Mouse (Mus musculus) retina, postnatal 7 days (tissue): ENCODE data around the gene Zfp57.

ENCODE experiments used
- DNase-seq: peaks from one replicate; pipeline ENCODE4 v3.0.0-alpha.2; 2012; ENCODE audit warnings: low read depth, low spot score

Zfp57 gene

DNA sequence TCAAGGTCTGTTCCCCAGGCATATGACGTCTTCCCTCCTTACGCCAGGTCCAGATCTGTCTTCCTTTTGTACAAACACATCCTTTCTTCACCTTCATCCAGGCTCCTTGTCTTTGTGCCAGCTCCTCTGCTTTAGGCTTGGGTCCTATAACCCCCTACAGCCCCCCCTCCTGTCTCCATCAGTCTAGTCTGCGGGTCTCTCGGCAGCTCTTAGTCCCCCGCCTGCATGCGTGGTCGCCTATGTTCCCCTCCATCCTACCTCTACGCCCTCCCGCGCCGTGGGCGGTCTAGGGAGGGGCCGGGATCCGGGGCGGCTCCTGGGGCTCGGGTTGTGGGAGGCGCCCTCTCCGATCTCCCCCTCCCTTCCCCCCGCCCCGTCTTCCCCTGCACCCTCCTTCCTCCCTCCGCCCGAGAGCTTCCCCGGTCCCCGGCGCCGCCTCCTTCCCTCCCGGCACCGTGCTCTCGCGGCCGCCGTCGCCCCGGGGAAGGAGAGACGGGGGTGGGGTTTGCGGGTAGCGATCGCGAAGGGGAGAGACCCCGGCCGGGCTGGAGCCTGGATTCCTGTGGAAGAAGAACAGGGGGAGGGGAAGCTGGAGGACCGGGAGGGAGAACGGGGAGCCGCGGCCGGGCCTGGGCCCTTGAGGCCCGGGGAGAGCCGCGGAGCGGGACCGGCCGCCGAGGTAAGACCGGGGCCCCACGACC, 44.8 kb downstream of the Zfp57 start, which contains the start of gene Gabbr1:
Gabbr1 (plus strand) TSS at position 356 of the 701 bp plus-strand sequence.
- DNase-seq, result peak; percentile 64

DNA sequence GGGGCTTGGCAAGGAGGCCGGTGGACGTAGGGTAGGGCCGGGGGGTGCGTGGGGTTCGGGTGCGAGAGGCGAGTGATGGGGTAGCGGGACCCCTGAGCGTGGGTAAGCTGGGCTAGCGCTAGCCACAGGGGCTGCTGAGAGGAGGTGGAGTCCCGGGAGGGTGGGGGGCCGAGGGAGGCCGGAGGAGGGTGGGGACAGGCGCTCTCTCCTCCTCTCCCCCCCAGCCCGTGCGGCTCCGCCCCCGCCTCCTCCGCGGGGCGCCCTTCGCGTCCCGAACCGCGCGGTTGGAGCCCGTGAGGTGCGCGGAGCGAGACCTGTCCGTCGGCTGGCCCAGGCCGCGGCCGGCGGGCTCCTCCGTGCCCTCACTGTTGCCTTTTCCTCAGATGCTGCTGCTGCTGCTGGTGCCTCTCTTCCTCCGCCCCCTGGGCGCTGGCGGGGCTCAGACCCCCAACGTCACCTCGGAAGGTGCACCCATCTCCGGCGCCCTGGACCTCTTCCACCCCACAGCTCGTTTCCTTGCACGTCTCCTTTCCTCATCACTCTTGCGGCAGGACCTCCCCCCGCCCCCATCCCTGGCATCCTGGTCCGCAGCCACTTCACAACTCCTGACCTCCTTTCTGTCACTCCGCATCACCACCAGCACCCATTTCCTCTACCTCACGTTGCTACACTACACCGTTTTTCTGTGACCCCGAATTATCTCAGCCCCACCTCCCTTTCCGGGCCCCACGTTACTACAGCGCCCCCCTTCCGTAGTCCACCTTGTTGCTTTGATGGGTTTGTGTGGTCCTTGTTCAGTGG, 45.5 kb downstream of the Zfp57 start:
- DNase-seq, result peak; percentile 14

DNA sequence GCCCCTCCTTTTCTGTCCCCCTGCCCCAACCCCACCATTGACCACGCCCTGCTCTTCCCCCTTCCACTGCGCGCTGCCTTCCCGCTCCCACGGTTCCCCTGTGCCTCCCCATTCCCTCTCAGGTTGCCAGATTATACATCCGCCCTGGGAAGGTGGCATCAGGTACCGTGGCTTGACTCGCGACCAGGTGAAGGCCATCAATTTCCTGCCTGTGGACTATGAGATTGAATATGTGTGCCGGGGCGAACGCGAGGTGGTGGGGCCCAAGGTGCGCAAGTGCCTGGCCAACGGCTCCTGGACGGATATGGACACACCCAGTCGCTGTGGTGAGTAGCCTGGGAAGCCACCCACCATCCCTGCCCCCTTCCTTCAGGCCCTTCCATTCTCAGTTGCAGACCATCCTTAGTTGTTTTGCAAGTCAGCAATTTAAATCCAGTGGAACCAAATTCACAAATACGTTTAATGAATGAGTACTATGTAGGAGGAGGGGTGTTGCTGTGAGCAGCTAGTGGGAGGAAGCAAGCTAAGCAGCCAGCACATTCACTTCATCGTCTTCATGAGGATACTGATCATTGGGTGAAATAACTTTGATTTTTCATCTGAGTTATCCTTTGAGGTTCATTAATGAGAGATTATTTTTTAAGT, 46.5 kb downstream of the Zfp57 start:
- DNase-seq, result no peak

DNA sequence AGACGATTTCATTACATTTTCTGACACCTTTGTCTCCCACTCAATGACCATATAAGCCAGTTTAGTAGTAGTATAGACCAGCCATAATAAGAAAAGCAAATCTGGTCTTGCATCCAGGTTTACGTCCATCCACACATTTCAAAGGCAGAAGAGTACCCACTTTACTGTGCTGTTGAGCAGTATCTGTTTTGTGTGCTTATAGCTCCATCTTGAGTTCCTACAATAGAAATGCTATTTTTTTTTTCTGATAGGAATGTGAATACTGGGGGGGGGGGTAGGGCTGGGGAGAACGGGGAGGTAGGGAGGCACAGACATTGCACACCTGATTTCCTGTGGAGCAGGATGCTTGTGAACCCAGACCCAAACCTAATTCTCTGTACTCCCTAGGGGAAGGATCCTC, 47.0 kb downstream of the Zfp57 start:
- peak; percentile 20 for DNase-seq

DNA sequence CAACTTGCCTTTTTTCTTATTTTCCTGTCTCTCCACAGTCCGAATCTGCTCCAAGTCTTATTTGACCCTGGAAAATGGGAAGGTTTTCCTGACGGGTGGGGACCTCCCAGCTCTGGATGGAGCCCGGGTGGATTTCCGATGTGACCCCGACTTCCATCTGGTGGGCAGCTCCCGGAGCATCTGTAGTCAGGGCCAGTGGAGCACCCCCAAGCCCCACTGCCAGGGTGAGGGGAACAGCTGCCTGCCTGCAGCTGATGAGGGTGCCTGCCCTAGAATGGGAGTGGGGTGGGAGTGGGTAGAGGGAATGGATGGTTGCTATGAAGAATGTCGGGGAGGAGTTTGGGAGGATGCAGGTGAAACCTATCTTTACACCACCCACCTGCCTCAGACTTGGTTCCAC, 47.4 kb downstream of the Zfp57 start:
- DNase-seq, result no peak

DNA sequence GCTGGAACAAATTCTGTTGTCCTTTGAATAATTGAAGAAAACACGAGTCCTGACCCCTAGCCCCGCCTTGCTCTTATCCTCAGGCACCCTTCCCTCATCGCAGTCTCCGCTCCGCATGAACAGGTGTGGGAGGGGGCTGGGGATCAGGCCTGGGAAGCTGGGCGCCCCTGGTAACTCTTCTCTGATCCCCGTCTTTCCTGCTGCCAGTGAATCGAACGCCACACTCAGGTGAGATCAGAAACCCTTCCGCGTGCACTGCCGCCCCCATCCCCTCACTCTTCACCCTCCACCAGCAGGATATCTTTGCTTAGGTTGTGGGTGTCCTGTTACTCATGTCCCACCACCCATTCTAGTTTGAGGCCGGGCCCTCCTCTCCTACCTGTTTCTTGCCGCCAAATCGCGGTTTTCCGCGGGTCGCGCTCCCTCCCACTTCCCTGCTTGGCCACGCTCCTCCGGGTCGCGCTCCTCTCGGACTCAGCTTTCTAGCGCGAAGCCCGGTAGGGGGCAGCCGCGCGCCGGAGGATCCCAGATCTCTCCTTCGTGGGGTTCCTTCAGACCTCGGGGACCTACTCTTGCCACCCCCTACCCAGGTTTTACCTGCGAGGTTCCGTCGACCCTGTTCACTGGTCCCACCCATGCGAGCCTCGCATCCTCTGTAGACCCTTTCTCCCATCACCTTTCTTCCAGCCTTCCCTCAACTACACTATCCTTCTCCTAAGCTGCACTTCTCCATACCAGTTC, 48.8 kb downstream of the Zfp57 start:
- peak; percentile 48 for DNase-seq

DNA sequence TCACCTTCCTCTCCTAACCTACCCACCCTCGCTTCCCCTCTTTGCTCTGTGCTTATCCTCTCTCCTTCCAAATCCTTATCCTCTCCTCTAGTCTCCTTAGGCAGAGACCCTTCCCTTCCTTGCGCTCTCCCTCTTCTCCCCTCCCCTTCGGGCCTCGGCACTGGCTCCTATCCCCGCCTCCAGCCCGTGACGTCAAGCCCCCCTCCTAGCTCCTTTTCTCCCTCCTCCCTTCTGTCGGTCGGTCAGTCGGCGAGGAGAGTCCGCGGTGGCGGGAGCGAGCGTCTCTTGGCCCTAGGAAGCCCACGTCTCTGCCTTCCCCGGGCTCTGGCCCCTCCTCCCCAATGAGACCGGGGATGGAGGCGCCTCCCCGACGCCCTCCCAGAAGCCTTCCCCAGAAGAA, 49.4 kb downstream of the Zfp57 start:
- DNase-seq, result peak; percentile 54

DNA sequence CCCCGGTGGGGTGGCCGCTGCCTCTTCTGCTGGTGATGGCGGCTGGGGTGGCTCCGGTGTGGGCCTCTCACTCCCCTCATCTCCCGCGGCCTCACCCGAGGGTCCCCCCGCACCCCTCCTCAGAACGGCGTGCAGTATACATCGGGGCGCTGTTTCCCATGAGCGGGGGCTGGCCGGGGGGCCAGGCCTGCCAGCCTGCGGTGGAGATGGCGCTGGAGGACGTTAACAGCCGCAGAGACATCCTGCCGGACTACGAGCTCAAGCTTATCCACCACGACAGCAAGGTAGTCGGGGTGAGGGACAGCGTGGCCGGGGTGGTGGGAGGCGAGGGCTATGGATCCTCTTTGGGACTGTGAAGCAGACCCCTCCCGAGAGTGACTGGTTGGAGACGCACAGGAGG, 49.9 kb downstream of the Zfp57 start:
- no peak for DNase-seq

DNA sequence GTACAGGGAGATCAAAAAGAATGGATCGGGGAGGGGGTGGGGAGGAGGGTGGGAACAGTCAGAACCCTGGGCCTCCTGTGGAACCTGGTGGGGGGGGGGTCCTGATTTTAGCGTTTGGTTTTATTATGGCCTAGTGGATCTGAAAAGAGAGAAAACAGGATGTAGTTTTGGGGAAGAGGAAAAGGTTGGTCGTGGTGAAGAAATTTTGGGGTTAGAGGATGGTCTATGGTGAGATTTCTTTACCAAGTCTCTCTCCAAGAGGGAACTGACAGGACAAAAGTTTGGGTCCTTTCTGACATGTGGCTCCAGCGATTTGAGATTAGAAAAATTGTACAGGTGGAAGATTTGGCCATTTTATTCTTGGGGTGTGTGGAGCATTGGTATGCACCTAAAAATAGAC, 50.8 kb downstream of the Zfp57 start:
- no peak for DNase-seq

DNA sequence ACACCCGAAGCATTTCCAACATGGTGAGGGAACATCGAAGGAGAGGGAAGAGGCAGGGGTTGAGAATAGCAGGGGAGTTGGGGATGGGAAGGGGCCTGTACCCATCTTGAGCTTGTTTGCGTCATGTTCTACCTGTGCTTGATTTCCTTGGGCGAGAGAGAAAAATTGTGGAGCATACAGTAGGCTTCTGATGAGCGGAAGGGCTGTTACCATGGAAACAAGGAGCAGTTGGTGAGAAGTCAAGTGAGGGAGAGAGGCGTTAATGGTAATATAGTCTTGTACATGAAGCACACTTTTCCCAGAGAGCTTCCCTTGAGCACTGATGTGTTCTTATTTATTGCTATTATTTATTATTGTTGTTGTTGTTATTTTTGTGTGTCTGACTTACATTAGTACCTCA, 56.0 kb downstream of the Zfp57 start:
- DNase-seq, result no peak
